Mouse (Mus musculus): ENCODE data around the gene Olfr494. TPM values are rescaled to one million over a fixed set of nuclear protein-coding genes. Genes with fewer than 3 reads are reported as not detected.

Olfr494 gene
- total RNA-seq (2021), result not detected

DNA sequence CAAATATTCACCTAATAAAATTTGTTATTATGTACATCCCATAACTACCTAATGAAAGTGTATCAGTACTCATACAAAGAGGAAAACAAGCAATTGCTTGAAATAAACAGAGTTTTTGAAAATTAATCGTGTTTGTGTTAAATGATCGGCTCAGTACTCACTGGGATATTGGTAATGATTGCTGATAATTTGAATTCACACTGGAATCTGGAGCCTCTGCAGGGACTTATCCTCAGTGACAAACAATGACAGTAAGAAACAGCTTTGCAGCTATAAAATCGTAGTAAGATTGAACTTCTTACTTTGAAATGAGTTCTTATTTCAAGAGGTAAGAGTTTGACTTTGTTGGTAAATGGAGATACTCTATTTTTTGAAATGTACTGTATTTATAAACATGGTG lies at the start of gene Olfr494:
Gene Olfr494 (plus strand): TSS at position 301 of the 400 bp plus-strand sequence.
- DNase-seq, result no peak

DNA sequence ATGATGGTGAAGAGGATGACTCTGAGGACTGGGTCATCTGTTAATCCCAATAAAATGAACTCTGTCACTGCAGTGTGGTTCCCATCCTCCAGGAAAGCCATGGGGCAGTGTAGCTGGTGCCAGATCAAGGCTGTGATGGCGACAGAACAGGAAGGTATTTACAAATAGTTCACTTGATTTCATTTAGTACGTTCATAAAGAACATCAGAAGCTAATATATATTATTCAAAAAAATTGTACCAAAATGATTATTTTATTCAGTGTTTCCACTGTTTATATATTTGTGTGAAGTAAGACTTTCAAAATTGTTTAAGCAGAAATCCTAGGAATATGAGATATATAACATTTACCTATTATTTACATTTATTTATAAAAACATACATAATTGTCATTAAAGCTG lies 41.6 kb upstream of the Olfr494 start, which contains the start of gene Olfr492:
Gene Olfr492 (minus strand): TSS at position 101 of the 400 bp plus-strand sequence.
- no peak for DNase-seq

DNA sequence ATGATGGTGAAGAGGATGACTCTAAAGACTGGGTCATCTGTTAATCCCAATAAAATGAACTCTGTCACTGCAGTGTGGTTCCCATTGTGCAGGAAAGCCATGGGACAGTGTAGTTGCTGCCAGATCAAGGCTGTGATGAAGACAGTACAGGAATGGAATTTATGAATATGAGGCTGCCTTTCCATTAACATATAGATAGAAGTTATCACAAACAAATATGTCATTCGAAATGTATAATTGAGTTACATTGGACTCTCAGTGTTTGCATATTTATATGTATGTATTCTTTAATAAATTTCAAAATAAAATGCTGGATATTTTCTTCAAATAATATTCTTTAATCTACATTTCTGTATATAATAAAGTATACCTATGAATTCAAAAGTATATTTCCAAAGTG lies 18.3 kb upstream of the Olfr494 start, which contains the start of gene Olfr493:
Gene Olfr493 (minus strand): TSS at position 101 of the 400 bp plus-strand sequence.
- no peak for DNase-seq

DNA sequence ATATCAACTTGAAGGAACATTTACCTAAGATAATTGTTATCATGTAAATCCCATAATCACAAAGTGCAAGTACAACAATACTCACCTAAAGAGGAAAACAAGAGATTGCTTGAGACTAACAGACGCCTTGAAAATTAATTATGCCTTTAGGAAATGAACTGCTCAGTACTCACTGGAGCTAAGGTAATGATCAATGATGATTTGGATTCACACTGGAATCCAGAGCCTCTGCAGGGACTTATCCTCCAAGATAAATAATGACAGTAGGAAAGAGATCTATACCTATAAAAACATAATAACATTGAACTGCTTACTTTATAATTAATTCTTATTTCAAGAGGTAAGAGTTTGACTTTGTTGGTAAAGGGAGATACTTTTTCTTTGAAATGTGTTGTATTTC lies 27.7 kb downstream of the Olfr494 start, which contains the start of gene Olfr495:
Gene Olfr495 (plus strand): TSS at position 301 of the 400 bp plus-strand sequence.
- no peak for DNase-seq

Other genes starting within 250 kb of the Olfr494 start
- not detected for gene Olfr484, start 237.9 kb upstream of the Olfr494 start, total RNA-seq (2021)
- not detected for gene Olfr485, start 205.5 kb upstream of the Olfr494 start, total RNA-seq (2021)
- gene Olfr486, start 192.6 kb upstream of the Olfr494 start, total RNA-seq (2021), result not detected
- gene Olfr487, start 150.7 kb upstream of the Olfr494 start, total RNA-seq (2021), result not detected
- gene Olfr488, start 107.0 kb upstream of the Olfr494 start, total RNA-seq (2021), result not detected
- gene Olfr490, start 76.4 kb upstream of the Olfr494 start, total RNA-seq (2021), result not detected
- gene Olfr491, start 51.9 kb upstream of the Olfr494 start, total RNA-seq (2021), result not detected
- not detected for gene Olfr492, start 41.7 kb upstream of the Olfr494 start, total RNA-seq (2021)
- gene Olfr493, start 18.4 kb upstream of the Olfr494 start, total RNA-seq (2021), result not detected
- gene Olfr495, start 27.8 kb downstream of the Olfr494 start, total RNA-seq (2021), result not detected
- gene Olfr497, start 55.1 kb downstream of the Olfr494 start, total RNA-seq (2021), result not detected
- gene Olfr498, start 100.0 kb downstream of the Olfr494 start, total RNA-seq (2021), result not detected
- gene Olfr502, start 159.7 kb downstream of the Olfr494 start, total RNA-seq (2021), result not detected
- not detected for gene Olfr503, start 179.2 kb downstream of the Olfr494 start, total RNA-seq (2021)
- not detected for gene Olfr504, start 200.5 kb downstream of the Olfr494 start, total RNA-seq (2021)
- not detected for gene Olfr506, start 245.5 kb downstream of the Olfr494 start, total RNA-seq (2021)

Measured in heart, postnatal 4 days (tissue).